Mouse (Mus musculus) spleen, adult 2 months (tissue): ENCODE measurements around the gene Col4a3. TPM values are rescaled to one million over a fixed set of nuclear protein-coding genes. Genes with fewer than 3 reads are reported as not detected.

ENCODE experiments used
- DNase-seq, 2 experiments: peaks; one replicate each; pipeline versions ENCODE4 v3.0.0 to v3.0.0-alpha.2; 2012 to 2021; ENCODE audit warnings: low spot score in 2 of 2, low read depth in 1 of 2
- H3K27ac ChIP-seq: fragments of 200-500 bp; 2 replicates; pipeline ENCODE4 v1.5.1; 2012; ENCODE audit warnings: low read length, inconsistent platforms; ENCODE audit not compliant: insufficient read depth
- H3K27me3 ChIP-seq: fragments of 200-500 bp; 2 replicates; pipeline ENCODE4 v1.6.1; 2012; ENCODE audit warnings: mild to moderate bottlenecking, moderate library complexity, low read length, inconsistent platforms; ENCODE audit not compliant: control insufficient read depth, insufficient read depth
- H3K36me3 ChIP-seq: fragments of 200-500 bp; 2 replicates; pipeline ENCODE4 v1.6.1; 2012; ENCODE audit warnings: mild to moderate bottlenecking, low read length, inconsistent platforms; ENCODE audit not compliant: control insufficient read depth, insufficient read depth
- H3K4me1 ChIP-seq: fragments of 200-500 bp; 2 replicates; pipeline ENCODE4 v1.6.1; 2011; ENCODE audit warnings: inconsistent platforms; ENCODE audit not compliant: control insufficient read depth, insufficient read depth, insufficient read length
- H3K4me3 ChIP-seq: fragments of 200-500 bp; 2 replicates; pipeline ENCODE4 v1.5.1; 2011; ENCODE audit warnings: mild to moderate bottlenecking, inconsistent platforms; ENCODE audit not compliant: insufficient read depth, insufficient read length; ENCODE audit errors: extremely low read depth
- CTCF ChIP-seq: fragments of 200-500 bp; IDR thresholded peaks from 2 replicates; pipeline ENCODE4 v1.5.1; 2011; ENCODE audit warnings: mild to moderate bottlenecking, inconsistent platforms; ENCODE audit not compliant: insufficient read depth, insufficient read length, insufficient replicate concordance; ENCODE audit errors: extremely low read depth
- POLR2A ChIP-seq: fragments of 200-500 bp; IDR thresholded peaks from 2 replicates; pipeline ENCODE4 v1.6.1; 2011; ENCODE audit warnings: low read depth, low read length, inconsistent platforms
- WGBS: fragments of 180-500 bp; shearing (Covaris S2); methylation state at CpG from one replicate; pipeline ENCODE4 v1.1.7; 2018; 5-methylcytosine and 5-hydroxymethylcytosine counted together
- polyA plus RNA-seq: library from polyadenylated mRNA; depleted of rRNA; stranded (reverse); fragments of >200 nt; gene quantifications from 2 replicates; pipeline ENCODE4 v1.2.3, GENCODE M21; 2012

The Col4a3 gene
- polyA plus RNA-seq, 1 experiment = 0.04 TPM

- peak; percentile 63 for TF ChIP-seq POLR2A
- TF ChIP-seq CTCF = no peak
- Histone ChIP-seq H3K27me3 (peaks cover 2% of the 10 kb centered on the region; the same call in 1 of the 2 replicates), H3K36me3 (peaks cover 6% of the 10 kb centered on the region), H3K27ac (peak within 1 kb of the TSS; percentile 79), H3K4me3 (peak within 1 kb of the TSS; percentile 87), H3K4me1 (peaks cover 3% of the 10 kb centered on the region; the same call in 1 of the 2 replicates)
- 7% methylated on average over 38 of the region's 38 CpGs for WGBS
- peak; percentile 91 to 94 for DNase-seq
Measured at GRCm38 (mm10) chr1:82724339-82725025, 137.8 kb downstream of the Col4a3 start, which contains the start of gene Mff. Gene Mff (plus strand): TSS chr1:82724890.

DNA sequence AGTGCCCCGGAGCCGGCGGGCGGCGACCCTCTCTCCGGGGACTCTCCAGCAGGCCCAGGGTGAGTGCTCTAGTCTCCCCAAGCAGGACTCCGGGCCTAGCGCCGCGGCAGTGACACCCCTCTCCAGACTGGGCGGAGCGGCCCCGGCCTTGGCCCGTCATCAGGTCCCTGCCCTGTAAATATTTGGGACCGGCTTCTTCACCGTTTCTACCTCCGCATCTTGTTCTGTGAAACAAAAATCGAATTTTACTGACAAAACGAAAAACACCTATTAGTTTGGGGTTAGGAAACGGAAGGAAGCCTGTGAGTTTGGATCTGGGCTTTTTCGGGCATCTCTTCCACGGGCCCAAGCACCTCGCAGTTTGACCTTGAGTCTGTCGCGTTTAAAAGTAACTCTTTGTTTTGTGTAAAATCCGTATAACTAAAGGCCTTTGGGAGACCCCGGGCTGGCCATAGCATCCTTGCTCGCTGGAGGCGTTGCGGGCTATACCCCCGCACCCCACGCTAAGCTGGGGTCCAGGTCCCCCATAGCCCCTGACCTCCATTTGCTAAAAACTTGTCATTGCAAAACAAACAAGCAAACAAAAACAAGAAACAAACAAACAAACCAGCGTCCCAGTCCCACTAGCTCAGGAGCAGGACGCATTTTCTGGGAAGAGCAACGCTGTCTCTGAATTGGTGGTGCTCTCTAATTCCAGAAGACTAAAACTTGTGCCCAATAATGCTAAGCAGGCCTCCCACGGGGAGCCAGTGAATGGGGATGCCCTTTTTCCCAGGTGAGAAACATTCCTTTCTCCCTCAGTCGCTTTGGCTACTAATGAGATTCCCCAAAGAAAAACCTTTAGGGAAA, 138.5 kb downstream of the Col4a3 start:
- Histone ChIP-seq H3K4me3 (peak overlapping the region; percentile 87), H3K4me1 (peaks cover 3% of the 10 kb centered on the region; the same call in 1 of the 2 replicates), H3K36me3 (peaks cover 10% of the 10 kb centered on the region), H3K27me3 (peaks cover 2% of the 10 kb centered on the region; the same call in 1 of the 2 replicates), H3K27ac (peak overlapping the region; percentile 79)
- TF ChIP-seq POLR2A (no peak), CTCF (no peak)
- 2% methylated on average over 37 of the region's 37 CpGs for WGBS
- no peak for DNase-seq

DNA sequence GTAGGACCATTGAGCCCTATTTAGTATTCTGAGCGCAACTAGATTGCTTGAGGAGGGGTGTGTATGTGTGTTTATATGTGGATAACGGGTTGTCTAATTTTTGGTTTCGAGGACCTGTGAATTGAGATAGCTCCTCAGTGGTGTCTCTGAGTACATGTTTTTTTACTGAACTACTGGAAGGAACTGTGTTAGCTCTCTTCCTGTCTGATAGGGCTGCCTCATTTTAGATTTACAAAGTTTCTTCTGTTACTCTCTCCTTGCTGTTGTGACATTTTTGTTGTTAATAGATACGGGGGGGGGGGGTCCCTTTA, 139.1 kb downstream of the Col4a3 start:
- no peak overlapping the region for H3K27ac ChIP-seq
- H3K36me3 ChIP-seq = peaks cover 13% of the 10 kb centered on the region
- DNase-seq = no peak
- peaks cover 3% of the 10 kb centered on the region; the same call in 1 of the 2 replicates for H3K4me1 ChIP-seq
- 49% methylated on average over 4 of the region's 4 CpGs for WGBS
- no peak for TF ChIP-seq POLR2A
- TF ChIP-seq CTCF = no peak
- H3K4me3 ChIP-seq = peak overlapping the region; percentile 87; the same call in 1 of the 2 replicates
- peaks cover 2% of the 10 kb centered on the region; the same call in 1 of the 2 replicates for H3K27me3 ChIP-seq

GRCm38 (mm10) chr1:82726482-82726881, 139.8 kb downstream of the Col4a3 start:
- TF ChIP-seq CTCF = no peak
- no peak for TF ChIP-seq POLR2A
- Histone ChIP-seq H3K27ac (no peak overlapping the region), H3K27me3 (no peaks in the 10 kb centered on the region), H3K4me1 (peaks cover 3% of the 10 kb centered on the region; the same call in 1 of the 2 replicates), H3K36me3 (peaks cover 18% of the 10 kb centered on the region), H3K4me3 (no peak overlapping the region)
- DNase-seq = no peak
- WGBS = 84% methylated on average over 5 of the region's 5 CpGs

DNA sequence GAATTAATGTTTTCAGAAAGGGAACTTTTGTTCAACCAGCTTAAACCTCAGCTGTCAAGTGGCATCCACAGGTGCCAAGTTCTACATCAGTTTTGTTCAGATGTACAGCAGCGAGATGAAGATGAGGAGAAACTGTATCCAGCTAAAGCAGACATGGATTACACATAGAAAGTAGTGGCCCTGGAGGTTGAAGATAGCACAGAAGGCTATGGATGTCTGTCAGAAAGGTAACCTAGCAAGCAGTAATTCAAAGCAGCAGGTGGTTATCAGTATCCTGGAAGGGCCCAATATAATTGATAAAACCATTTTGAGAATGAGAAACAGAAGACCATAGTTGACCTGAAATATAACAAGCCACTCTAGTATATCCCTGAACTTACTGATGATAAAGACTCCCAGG, 146.6 kb downstream of the Col4a3 start:
- no peak for DNase-seq
- H3K4me1 ChIP-seq = no peaks in the 10 kb centered on the region
- H3K27me3 ChIP-seq = no peaks in the 10 kb centered on the region
- TF ChIP-seq POLR2A = no peak
- no peak for TF ChIP-seq CTCF
- H3K36me3 ChIP-seq = peaks cover 47% of the 10 kb centered on the region
- H3K4me3 ChIP-seq = no peak overlapping the region
- 92% methylated on average over 1 of the region's 1 CpGs for WGBS
- no peak overlapping the region for H3K27ac ChIP-seq

- no peak overlapping the region for H3K27ac ChIP-seq
- DNase-seq = no peak
- no peaks in the 10 kb centered on the region for H3K4me1 ChIP-seq
- no peak overlapping the region for H3K4me3 ChIP-seq
- H3K36me3 ChIP-seq = peaks cover 25% of the 10 kb centered on the region
- 93% methylated on average over 1 of the region's 1 CpGs for WGBS
- no peaks in the 10 kb centered on the region for H3K27me3 ChIP-seq
- TF ChIP-seq CTCF (no peak), POLR2A (no peak)
Measured at GRCm38 (mm10) chr1:82738066-82738465, 151.3 kb downstream of the Col4a3 start.

DNA sequence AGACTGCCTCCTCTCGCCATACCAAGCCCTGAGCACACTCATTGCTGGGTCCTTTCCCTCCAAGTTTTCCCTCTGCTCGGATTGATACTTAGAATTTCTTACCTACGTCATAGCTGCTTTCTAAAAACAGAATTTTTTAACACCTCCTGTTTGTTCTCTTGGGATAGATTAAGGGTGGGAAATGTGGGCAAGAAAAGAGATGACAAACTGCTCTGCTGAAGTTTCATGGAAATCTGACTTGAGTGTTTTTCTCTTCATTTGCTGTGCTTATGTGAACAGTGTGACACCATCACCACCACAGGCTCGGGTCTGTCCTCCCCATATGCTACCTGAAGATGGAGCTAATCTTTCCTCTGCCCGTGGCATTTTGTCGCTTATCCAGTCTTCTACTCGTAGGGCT, 154.8 kb downstream of the Col4a3 start:
- no peaks in the 10 kb centered on the region for H3K4me1 ChIP-seq
- no peak for DNase-seq
- H3K36me3 ChIP-seq = peaks cover 20% of the 10 kb centered on the region
- no peak for TF ChIP-seq POLR2A
- no peak for TF ChIP-seq CTCF
- WGBS = 93% methylated on average over 7 of the region's 7 CpGs
- H3K27me3 ChIP-seq = no peaks in the 10 kb centered on the region
- H3K4me3 ChIP-seq = no peak overlapping the region
- no peak overlapping the region for H3K27ac ChIP-seq
